Mouse (Mus musculus) liver, embryonic 11.5 days (tissue): ENCODE measurements around the gene Smoc1. TPM values are rescaled to one million over a fixed set of nuclear protein-coding genes. Genes with fewer than 3 reads are reported as not detected.

Source experiments
- ATAC-seq: fragments of 200-750 bp; cut with Nextera tagmentation; replicated peaks from 2 replicates; pipeline ENCODE4 v1.8.0; 2017; ENCODE audit warnings: moderate number of reproducible peaks, mild to moderate bottlenecking, moderate TSS enrichment, moderate library complexity; ENCODE audit not compliant: low FRiP score
- DNase-seq: peaks from one replicate; pipeline ENCODE4 v3.0.0-alpha.2; 2017; ENCODE audit warnings: low spot score
- H3K27ac ChIP-seq: fragments of 300-500 bp; sonication (generic); 2 replicates; pipeline ENCODE4 v1.5.1; 2014; ENCODE audit warnings: mild to moderate bottlenecking, low read depth, low read length, control low read depth
- H3K27me3 ChIP-seq: fragments of 300-500 bp; sonication (generic); replicated peaks from 2 replicates; pipeline ENCODE4 v1.6.1; 2014; ENCODE audit warnings: low read length, mixed read lengths; ENCODE audit not compliant: control insufficient read depth, insufficient read depth
- H3K36me3 ChIP-seq: fragments of 300-500 bp; sonication (generic); 2 replicates; pipeline ENCODE4 v1.6.1; 2014; ENCODE audit warnings: mild to moderate bottlenecking, low read length, moderate library complexity, mixed read lengths; ENCODE audit not compliant: control insufficient read depth, insufficient read depth
- H3K4me1 ChIP-seq: fragments of 300-500 bp; sonication (generic); replicated peaks from 2 replicates; pipeline ENCODE4 v1.6.1; 2014; ENCODE audit warnings: low read length, mixed read lengths; ENCODE audit not compliant: control insufficient read depth, insufficient read depth
- H3K4me2 ChIP-seq: fragments of 300-500 bp; sonication (generic); 2 replicates; pipeline ENCODE4 v1.6.1; 2014; ENCODE audit warnings: mild to moderate bottlenecking, control low read depth, moderate library complexity
- H3K4me3 ChIP-seq: fragments of 300-500 bp; sonication (generic); 2 replicates; pipeline ENCODE4 v1.5.1; 2014; ENCODE audit warnings: low read depth, low read length, control low read depth
- H3K9ac ChIP-seq: fragments of 300-500 bp; sonication (generic); 2 replicates; pipeline ENCODE4 v1.6.1; 2014; ENCODE audit warnings: low read depth, low read length, control low read depth
- H3K9me3 ChIP-seq: fragments of 300-500 bp; sonication (generic); 2 replicates; pipeline ENCODE4 v1.6.1; 2016; ENCODE audit warnings: low read length, inconsistent platforms, mixed read lengths; ENCODE audit not compliant: control insufficient read depth
- WGBS: fragments of 180-500 bp; shearing (Covaris S2); extraction: QIAGEN DNeasy Blood & Tissue Kit; methylation state at CpG from one replicate; pipeline ENCODE4 v1.1.7; 2014; 5-methylcytosine and 5-hydroxymethylcytosine counted together
- polyA plus RNA-seq: library from polyadenylated mRNA; unstranded; fragments of >200 nt; fragmentation: Nextera tagmentation; extraction: Ambion mirVana; gene quantifications from 2 replicates; pipeline ENCODE4 v1.2.1, GENCODE M21; 2014

The Smoc1 gene
- polyA plus RNA-seq, 1 experiment from 2014 or later: 10.9 TPM

DNA sequence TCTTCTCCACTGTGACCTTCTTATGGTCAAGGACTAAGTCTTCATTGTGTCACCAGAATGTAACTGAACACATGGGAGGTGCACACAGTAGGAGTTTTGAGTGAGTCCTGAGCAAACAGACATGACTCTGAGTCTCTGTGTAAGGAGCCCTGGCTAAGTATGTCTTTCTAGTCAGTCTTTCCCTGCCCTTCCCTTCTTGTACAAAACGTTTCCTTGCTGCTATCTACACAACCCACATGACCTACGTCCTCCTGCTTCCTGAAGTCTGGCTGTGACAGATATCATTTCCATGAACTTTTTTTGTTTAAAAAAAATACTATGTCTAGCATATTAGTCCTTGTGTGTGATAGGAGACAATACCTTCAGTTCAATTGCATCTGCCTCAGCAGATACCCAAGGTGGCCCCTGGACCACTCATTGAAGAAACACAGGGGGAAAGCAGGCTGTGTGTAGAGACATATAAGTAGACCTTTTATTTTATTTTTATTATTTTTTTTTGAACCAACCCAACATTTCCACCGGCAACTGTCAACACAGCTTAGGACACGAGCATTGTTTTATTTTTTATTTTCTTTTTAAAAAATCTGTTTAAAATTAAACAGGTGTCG, 171.0 kb downstream of the Smoc1 start:
- H3K4me2 ChIP-seq: no peak overlapping the region
- DNase-seq (no peak), ATAC-seq (peak; percentile 68)
- WGBS: 58% methylated on average over 5 of the region's 5 CpGs
- no peak overlapping the region for H3K27ac ChIP-seq
- no peaks in the 10 kb centered on the region for H3K27me3 ChIP-seq
- H3K9ac ChIP-seq: no peak overlapping the region
- no peak overlapping the region for H3K4me3 ChIP-seq
- no peaks in the 10 kb centered on the region for H3K36me3 ChIP-seq
- no peaks in the 10 kb centered on the region for H3K4me1 ChIP-seq
- H3K9me3 ChIP-seq: no peaks in the 10 kb centered on the region

GRCm38 (mm10) chr12:81199280-81199955, 172.8 kb downstream of the Smoc1 start:
- no peaks in the 10 kb centered on the region for H3K4me1 ChIP-seq

DNA sequence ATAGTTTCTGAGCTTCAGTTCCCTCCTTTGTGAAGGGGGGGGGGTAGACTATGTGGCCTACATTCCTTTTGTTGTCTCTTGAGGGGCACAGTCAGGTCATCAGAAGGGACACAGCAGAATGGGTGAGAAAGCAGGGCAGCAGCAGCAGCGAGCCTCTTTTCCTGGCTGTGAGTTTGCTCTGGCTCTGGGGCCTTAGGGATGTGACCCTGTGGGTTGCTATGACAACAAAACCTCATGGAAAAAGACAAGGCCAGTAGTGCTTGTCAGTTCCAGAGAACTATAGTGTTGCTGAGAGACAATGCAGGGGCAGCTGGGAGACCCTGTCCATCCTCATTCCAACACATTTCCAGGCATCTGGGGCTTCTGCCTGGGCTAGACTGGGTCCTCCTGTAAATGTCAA, 176.6 kb downstream of the Smoc1 start:
- ATAC-seq: no peak

More at GRCm38 (mm10) chr12:81199280-81199955, 172.8 kb downstream of the Smoc1 start:
- no peaks in the 10 kb centered on the region for H3K9me3 ChIP-seq
- no peak overlapping the region for H3K4me3 ChIP-seq
- H3K27me3 ChIP-seq: no peaks in the 10 kb centered on the region
- WGBS: 39% methylated on average over 23 of the region's 23 CpGs
- no peak overlapping the region for H3K9ac ChIP-seq
- peak; percentile 51 for DNase-seq
- no peak overlapping the region for H3K4me2 ChIP-seq
- ATAC-seq: no peak; the same call in 1 of the 2 replicates
- H3K36me3 ChIP-seq: no peaks in the 10 kb centered on the region
- no peak overlapping the region for H3K27ac ChIP-seq

GRCm38 (mm10) chr12:81205619-81206560, 179.3 kb downstream of the Smoc1 start:
- no peaks in the 10 kb centered on the region for H3K36me3 ChIP-seq
- no peaks in the 10 kb centered on the region for H3K4me1 ChIP-seq
- no peak overlapping the region for H3K4me3 ChIP-seq
- no peak overlapping the region for H3K27ac ChIP-seq
- 25% methylated on average over 6 of the region's 6 CpGs for WGBS
- H3K9ac ChIP-seq: no peak overlapping the region
- peak; percentile 62 for DNase-seq
- H3K9me3 ChIP-seq: no peaks in the 10 kb centered on the region
- no peaks in the 10 kb centered on the region for H3K27me3 ChIP-seq
- no peak overlapping the region for H3K4me2 ChIP-seq
- ATAC-seq: no peak

More for the DNA sequence above, 176.6 kb downstream of the Smoc1 start:
- no peaks in the 10 kb centered on the region for H3K36me3 ChIP-seq
- H3K9ac ChIP-seq: no peak overlapping the region
- DNase-seq: no peak
- H3K4me3 ChIP-seq: no peak overlapping the region
- no peak overlapping the region for H3K27ac ChIP-seq
- 40% methylated on average over 1 of the region's 1 CpGs for WGBS
- no peaks in the 10 kb centered on the region for H3K4me1 ChIP-seq
- H3K27me3 ChIP-seq: no peaks in the 10 kb centered on the region
- H3K4me2 ChIP-seq: no peak overlapping the region
- H3K9me3 ChIP-seq: no peaks in the 10 kb centered on the region

- Histone ChIP-seq H3K4me1 (no peaks in the 10 kb centered on the region), H3K27ac (no peak overlapping the region), H3K9ac (no peak overlapping the region), H3K9me3 (no peaks in the 10 kb centered on the region), H3K27me3 (no peaks in the 10 kb centered on the region), H3K4me3 (no peak overlapping the region), H3K4me2 (no peak overlapping the region), H3K36me3 (no peaks in the 10 kb centered on the region)
- no peak for ATAC-seq
- no peak for DNase-seq
- 53% methylated on average over 2 of the region's 2 CpGs for WGBS
Measured at GRCm38 (mm10) chr12:81208559-81208958, 182.0 kb downstream of the Smoc1 start.

GRCm38 (mm10) chr12:81219339-81219738, 192.7 kb downstream of the Smoc1 start:
- Histone ChIP-seq H3K9me3 (no peaks in the 10 kb centered on the region), H3K27ac (no peak overlapping the region), H3K36me3 (no peaks in the 10 kb centered on the region), H3K4me1 (no peaks in the 10 kb centered on the region), H3K4me2 (no peak overlapping the region), H3K9ac (no peak overlapping the region), H3K4me3 (no peak overlapping the region), H3K27me3 (no peaks in the 10 kb centered on the region)
- DNase-seq: no peak
- ATAC-seq: no peak
- 60% methylated on average over 4 of the region's 4 CpGs for WGBS

DNA sequence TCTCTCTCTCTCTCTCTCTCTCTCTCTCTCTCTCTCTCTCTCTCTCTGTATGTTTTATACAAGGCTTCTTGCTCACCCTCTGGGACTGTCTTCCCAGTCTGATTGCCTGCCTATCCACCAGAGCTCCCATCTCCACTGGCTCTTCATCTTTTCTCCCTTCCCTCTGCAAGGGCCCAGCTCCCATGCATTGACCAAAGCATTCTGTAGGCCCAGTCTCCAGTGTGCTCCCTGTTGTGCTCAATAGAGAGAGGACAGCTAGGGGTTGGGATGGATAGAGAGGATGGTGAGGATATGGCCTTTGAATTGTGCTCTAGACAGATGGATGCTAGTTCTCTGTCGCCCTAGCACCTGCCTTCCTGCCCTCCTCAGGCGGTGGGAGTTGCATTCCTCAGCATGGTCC, 196.7 kb downstream of the Smoc1 start:
- Histone ChIP-seq H3K27ac (no peak overlapping the region), H3K9me3 (no peaks in the 10 kb centered on the region), H3K9ac (no peak overlapping the region), H3K27me3 (no peaks in the 10 kb centered on the region), H3K4me2 (no peak overlapping the region), H3K4me1 (no peaks in the 10 kb centered on the region), H3K4me3 (no peak overlapping the region), H3K36me3 (no peaks in the 10 kb centered on the region)
- DNase-seq: no peak
- no peak for ATAC-seq
- WGBS: 60% methylated on average over 2 of the region's 2 CpGs

- no peak overlapping the region for H3K27ac ChIP-seq
- no peaks in the 10 kb centered on the region for H3K36me3 ChIP-seq
- no peak overlapping the region for H3K4me2 ChIP-seq
- ATAC-seq (no peak), DNase-seq (no peak)
- no peaks in the 10 kb centered on the region for H3K27me3 ChIP-seq
- no peaks in the 10 kb centered on the region for H3K4me1 ChIP-seq
- no peak overlapping the region for H3K4me3 ChIP-seq
- H3K9ac ChIP-seq: no peak overlapping the region
- WGBS: 74% methylated on average over 2 of the region's 2 CpGs
- no peaks in the 10 kb centered on the region for H3K9me3 ChIP-seq
Measured at GRCm38 (mm10) chr12:81224843-81225242, 198.2 kb downstream of the Smoc1 start.
